Mouse (Mus musculus): ENCODE measurements around the gene Wtap. TPM values are rescaled to one million over a fixed set of nuclear protein-coding genes. Genes with fewer than 3 reads are reported as not detected.

The Wtap gene
- 93.0 to 106 TPM (median 98.7 TPM) in 4 replicates for total RNA-seq (2023)

DNA sequence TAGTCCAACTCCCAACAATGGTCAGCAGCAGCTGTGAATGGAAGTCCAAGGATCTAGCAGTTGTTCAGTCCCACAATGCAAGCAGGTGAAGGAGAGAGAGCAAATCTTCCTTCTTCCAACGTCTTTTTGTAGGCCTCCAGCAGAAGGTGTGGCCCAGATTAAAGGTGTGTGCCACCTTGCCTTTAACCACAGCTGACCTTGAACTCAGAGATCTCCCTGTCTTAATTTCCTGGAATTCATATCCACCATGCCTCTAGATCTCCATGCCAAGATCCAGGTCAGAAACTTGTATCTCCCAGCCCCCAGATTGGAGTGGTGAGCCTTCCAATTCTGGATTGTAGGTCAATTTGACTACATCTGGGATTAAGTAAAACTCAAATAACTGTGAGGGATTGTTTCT is at the start of gene Wtap:
Gene Wtap, minus strand, starts transcription at position 101 of the 400 bp plus-strand sequence.

DNA sequence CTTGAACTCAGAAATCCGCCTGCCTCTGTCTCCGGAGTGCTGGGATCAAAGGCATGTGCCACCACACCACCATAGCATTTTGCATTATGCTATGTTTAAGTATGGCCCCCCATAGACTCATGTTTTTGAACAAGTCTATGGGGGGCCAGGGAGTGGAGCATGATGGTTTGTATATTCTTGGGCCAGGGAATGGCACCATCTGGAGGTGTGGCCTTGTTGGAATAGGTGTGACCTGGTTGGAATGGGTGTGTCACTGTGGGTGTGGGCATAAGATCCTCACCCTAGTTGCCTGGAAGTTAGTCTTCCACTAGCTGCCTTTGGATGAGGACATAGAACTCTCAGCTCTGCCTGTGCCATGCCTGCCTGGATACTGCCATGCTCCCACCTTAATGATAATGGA is 12.6 kb upstream of the Wtap start, which contains the start of gene Sod2:
Gene Sod2, plus strand, starts transcription at position 301 of the 400 bp plus-strand sequence.

DNA sequence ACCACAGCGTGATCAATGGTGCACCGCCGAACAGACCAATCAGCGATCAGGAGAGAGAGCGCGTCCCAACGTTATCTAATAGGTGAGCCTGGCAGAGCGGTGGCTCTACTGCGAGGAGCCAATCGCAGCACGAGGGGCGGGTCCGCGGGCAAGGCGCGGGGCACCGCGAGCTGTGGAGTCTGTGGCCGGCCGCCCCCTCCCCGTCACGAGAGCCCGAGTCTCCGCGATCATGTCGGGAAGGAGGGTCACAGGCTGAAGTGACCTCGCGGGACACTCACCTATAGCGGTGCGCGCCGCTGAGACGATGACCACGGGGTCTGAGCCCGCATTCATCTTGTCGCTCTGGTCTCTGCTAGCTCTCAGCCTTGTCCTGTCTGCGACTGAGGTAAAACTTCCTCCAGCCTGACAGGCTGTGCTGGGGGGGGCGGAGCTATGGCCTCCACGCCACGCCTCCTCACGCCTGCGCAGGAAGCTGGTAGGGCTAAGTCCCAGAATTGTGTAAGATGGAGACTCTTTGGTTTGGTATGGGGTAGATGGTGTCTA is 33.6 kb downstream of the Wtap start, which contains the start of gene Acat2:
Gene Acat2, minus strand, starts transcription at position 417 of the 543 bp plus-strand sequence.

DNA sequence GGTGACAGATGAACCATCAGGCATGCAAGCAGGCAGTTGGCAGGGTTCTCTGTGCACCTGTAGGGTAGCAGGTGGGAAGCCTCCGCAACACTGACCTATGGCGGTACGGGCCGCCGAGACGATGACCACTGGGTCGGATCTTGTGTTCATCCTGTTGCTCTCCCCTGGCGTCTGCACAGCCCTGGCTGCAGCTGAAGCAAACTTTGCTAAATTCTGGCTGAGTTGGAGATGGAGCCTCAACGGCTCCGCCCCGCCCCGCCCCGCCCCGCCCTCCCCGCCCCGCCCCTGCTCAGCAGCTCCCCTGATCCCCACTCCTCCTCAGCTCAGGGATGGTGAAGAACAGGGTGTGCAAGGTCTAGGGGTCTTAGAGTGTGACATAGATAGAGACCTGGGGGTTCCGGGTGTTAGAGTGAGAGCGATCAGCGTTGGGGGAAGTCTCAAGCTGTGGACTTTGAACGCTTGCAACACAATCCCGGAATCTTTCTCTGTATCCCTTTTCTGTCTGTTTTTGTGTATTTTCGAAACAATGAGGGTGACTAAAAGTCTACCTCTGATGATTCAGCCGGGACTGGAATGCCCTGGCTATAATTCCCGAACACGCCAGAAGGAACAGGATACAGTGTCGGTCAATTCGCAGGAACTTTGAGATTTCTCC is 53.7 kb downstream of the Wtap start, which contains the start of gene Acat3:
Gene Acat3, minus strand, starts transcription at position 450 of the 655 bp plus-strand sequence.

Other genes starting within 250 kb of the Wtap start
- 9.4 to 12.3 TPM (median 11.5 TPM) in 4 replicates for gene Igf2r, start 224.5 kb downstream of the Wtap start, total RNA-seq (2023)
- not detected in 4 replicates for gene Mas1, start 126.0 kb downstream of the Wtap start, total RNA-seq (2023)
- gene Mrgprh, start 118.1 kb downstream of the Wtap start, total RNA-seq (2023): not detected in 4 replicates
- 0.70 to 1.6 TPM (median 1.3 TPM) in 4 replicates for gene Pnldc1, start 83.9 kb downstream of the Wtap start, total RNA-seq (2023)
- 236 to 273 TPM (median 245 TPM) in 4 replicates for gene Tcp1, start 78.5 kb downstream of the Wtap start, total RNA-seq (2023)
- 29.7 to 49.5 TPM (median 37.6 TPM) in 4 replicates for gene Mrpl18, start 77.8 kb downstream of the Wtap start, total RNA-seq (2023)
- 1.3 TPM in 1 of 4 replicates, not detected in the others for gene Acat3, start 53.6 kb downstream of the Wtap start, total RNA-seq (2023)
- gene Acat2, start 33.4 kb downstream of the Wtap start, total RNA-seq (2023): 15.6 to 22.5 TPM (median 18.0 TPM) in 4 replicates
- 86.1 to 99.6 TPM (median 91.6 TPM) in 4 replicates for gene Sod2, start 12.7 kb upstream of the Wtap start, total RNA-seq (2023)
- 0.46 TPM in 1 of 4 replicates, not detected in the others for gene Gpr31b, start 58.1 kb upstream of the Wtap start, total RNA-seq (2023)
- gene Tcp10b, start 66.9 kb upstream of the Wtap start, total RNA-seq (2023): not detected in 4 replicates
- 0.37 to 0.72 TPM (median 0.56 TPM) in 4 replicates for gene Unc93a, start 137.6 kb upstream of the Wtap start, total RNA-seq (2023)
- gene Smok2a, start 227.0 kb upstream of the Wtap start, total RNA-seq (2023): not detected in 4 replicates
- not detected in 4 replicates for gene Smok2b, start 236.1 kb upstream of the Wtap start, total RNA-seq (2023)

Measured in B cell, adult 62 days (primary cell).